35 mouse cellular contexts compared by ENCODE assay signal in genomic region chr17:45759751-45760150, GRCm38 (mm10). TPM values are rescaled to one million over a fixed set of nuclear protein-coding genes. Genes with fewer than 3 reads are reported as not detected.
DNase-seq lines count a peak whose midpoint lies in the region; TF ChIP-seq lines count a peak whose summit lies in the region.
"Had no signal": no experiment of that assay in that cellular context is flagged by ENCODE, and none has a peak within 500 bp of the region (broad histone marks: within the 10 kb centered on the region; RNA-seq: fewer than 3 reads in every experiment).

No protein-coding gene starts in this region.

- H3K27me3 ChIP-seq in cerebellum, adult 2 months (ENCODE audit: control insufficient read depth, insufficient read depth, low read length), result no peaks in the 10 kb centered on the region
- H3K27me3 ChIP-seq: embryonic facial prominence, embryonic 13.5 days; forebrain, embryonic 15.5 days; hindbrain, embryonic 15.5 days; intestine, embryonic 15.5 days; lung, embryonic 15.5 days had no signal

- WGBS in cerebellum, adult 2 months, result 13% methylated on average over 5 of the region's 5 CpGs
- WGBS in macrophage (ENCODE audit: missing documents), result 100% methylated on average over 5 of the region's 5 CpGs

- H3K36me3 ChIP-seq in macrophage (ENCODE audit: inconsistent target), result no peaks in the 10 kb centered on the region
- H3K36me3 ChIP-seq: embryonic facial prominence, embryonic 13.5 days; forebrain, embryonic 10.5 days; forebrain, embryonic 15.5 days; heart, embryonic 13.5 days; hindbrain, embryonic 15.5 days; intestine, embryonic 15.5 days; limb, embryonic 13.5 days; lung, embryonic 15.5 days had no signal

- H3K4me1 ChIP-seq in cerebellum, adult 2 months (ENCODE audit: control insufficient read depth, insufficient read depth, low read length), result peaks cover 6% of the 10 kb centered on the region; the same call in 1 of the 2 replicates
- H3K4me1 ChIP-seq: heart, embryonic 13.5 days had no signal

- no peak overlapping the region for H3K27ac ChIP-seq in cerebellum, adult 2 months (ENCODE audit: insufficient read depth, low read length)
- H3K27ac ChIP-seq in macrophage, result peak overlapping the region; percentile 0; the same call in 1 of the 2 replicates
- H3K27ac ChIP-seq: embryonic facial prominence, embryonic 13.5 days; forebrain, embryonic 10.5 days; forebrain, embryonic 15.5 days; heart, adult 2 months; heart, embryonic 13.5 days; hindbrain, embryonic 15.5 days; intestine, embryonic 15.5 days; kidney, postnatal 0 days; limb, embryonic 13.5 days; lung, embryonic 15.5 days; stomach, postnatal 0 days had no signal

- TF ChIP-seq CTCF in cerebellum, adult 2 months (IDR thresholded peaks at IDR 0.05; ENCODE audit: borderline replicate concordance, insufficient read depth, low read depth, low read length), result no peak
- no peak for TF ChIP-seq CTCF in brain, embryonic 14.5 days (IDR thresholded peaks at IDR 0.05; ENCODE audit: borderline replicate concordance, extremely low read depth, insufficient read depth, insufficient read length)

- H3K79me2 ChIP-seq in macrophage (ENCODE audit: inconsistent target), result no peaks in the 10 kb centered on the region

- TF ChIP-seq POLR2A in cerebellum, adult 2 months (IDR thresholded peaks at IDR 0.05; ENCODE audit: borderline replicate concordance, insufficient read depth, low read length), result no peak
- TF ChIP-seq POLR2A in brain, embryonic 14.5 days (IDR thresholded peaks at IDR 0.05; ENCODE audit: borderline replicate concordance, extremely low read depth, insufficient read depth, insufficient read length, poor library complexity, severe bottlenecking), result no peak

- peak; percentile 65 to 76 for DNase-seq in cerebellum, adult 2 months
- DNase-seq in cerebellum, adult 11 months, result no peak
- peak; percentile 36 for DNase-seq in brain, embryonic 14.5 days (ENCODE audit: low read depth)
- peak; percentile 83 to 87 for DNase-seq in cerebellum, postnatal 10 days
- no peak for DNase-seq in embryo, embryonic 11 days
- DNase-seq in layer of hippocampus, postnatal 10 days (ENCODE audit: low spot score in 2 of 2), result no peak
- DNase-seq: adrenal gland, postnatal 14 days; gastrocnemius, postnatal 36 days; heart, postnatal 10 days; kidney, adult 2 months; kidney, postnatal 4 days; spleen, adult 18-20 months; thymus, adult 18-20 months; thymus, postnatal 25 days had no signal

- H3K4me3 ChIP-seq in cerebellum, adult 2 months (replicated peaks; ENCODE audit: insufficient read depth, low read depth, low read length), result no peak overlapping the region
- no peak overlapping the region for H3K4me3 ChIP-seq in macrophage (ENCODE audit: inconsistent target)
- H3K4me3 ChIP-seq: embryonic facial prominence, embryonic 13.5 days; forebrain, embryonic 10.5 days; forebrain, embryonic 15.5 days; heart, adult 2 months; heart, embryonic 13.5 days; hindbrain, embryonic 15.5 days; intestine, embryonic 15.5 days; limb, embryonic 13.5 days; lung, embryonic 15.5 days had no signal

RNA-seq across cellular contexts. Expression of gene 1600014C23Rik, which starts 26.1 kb away (rescaled TPM):
- 0.27 and 0.54 TPM in 2 replicates for polyA plus RNA-seq in cerebellum, adult 2 months (2012; rRNA removed)
- 0.21 TPM in 1 of 2 replicates, not detected in the other for polyA plus RNA-seq in brain, embryonic 14.5 days (2012; rRNA removed)
- total RNA-seq in macrophage (2018; cell fraction: chromatin; rRNA removed), result not detected
- not detected for total RNA-seq in macrophage (2018; cell fraction: cytosol; rRNA removed)
- total RNA-seq in macrophage (2018; cell fraction: nucleus; rRNA removed), result not detected
- not detected in 3 replicates for polyA plus RNA-seq in macrophage (2018)
- not detected for total RNA-seq in layer of hippocampus, postnatal 10 days (2021)
- total RNA-seq: adrenal gland, postnatal 14 days; gastrocnemius, adult 18-20 months; gastrocnemius, postnatal 36 days; heart, postnatal 10 days; hematopoietic stem cell, adult 5-6 weeks; left cerebral cortex, postnatal 10 days; megakaryocyte, adult 5-6 weeks; neutrophil, adult 5-6 weeks had no signal
- polyA plus RNA-seq: embryonic facial prominence, embryonic 13.5 days; forebrain, embryonic 10.5 days; forebrain, embryonic 15.5 days; heart, adult 2 months; kidney, adult 2 months; limb, embryonic 13.5 days; liver, embryonic 11.5 days; liver, embryonic 16.5 days; lung, embryonic 15.5 days; midbrain, embryonic 16.5 days; neural tube, embryonic 11.5 days; stomach, postnatal 0 days had no signal

Comparison
In these comparisons a context has a peak if more than half of its experiments do, and no peak if none do; other contexts are left out.
1. DNase-seq: peak in cerebellum, adult 2 months (2 of 2), brain, embryonic 14.5 days (single experiment) and cerebellum, postnatal 10 days (2 of 2); none in cerebellum, adult 11 months (single experiment), embryo, embryonic 11 days (single experiment) and layer of hippocampus, postnatal 10 days (0 of 2).